Mouse (Mus musculus) forebrain, embryonic 11.5 days (tissue): ENCODE measurements around the gene 4933430I17Rik. TPM values are rescaled to one million over a fixed set of nuclear protein-coding genes. Genes with fewer than 3 reads are reported as not detected.
"Not testable (repeated sequence)": the region's sequence is repeated elsewhere in the genome, so short reads cannot be mapped to it uniquely, and the experiment has no call there.

Experiments used
- ATAC-seq: fragments of 200-750 bp; cut with Nextera tagmentation; replicated peaks from 2 replicates; pipeline ENCODE4 v1.8.0; 2017; ENCODE audit warnings: moderate TSS enrichment; ENCODE audit not compliant: low FRiP score
- DNase-seq: peaks from one replicate; pipeline ENCODE4 v3.0.0-alpha.2; 2017; ENCODE audit warnings: low spot score
- H3K27ac ChIP-seq: fragments of 300-500 bp; sonication (generic); 2 replicates; pipeline ENCODE4 v1.5.1; 2014; ENCODE audit warnings: low read depth, low read length
- H3K27me3 ChIP-seq: fragments of 300-500 bp; sonication (generic); 2 replicates; pipeline ENCODE4 v1.6.1; 2014; ENCODE audit warnings: mild to moderate bottlenecking, low read length, mixed read lengths; ENCODE audit not compliant: control insufficient read depth, insufficient read depth
- H3K36me3 ChIP-seq: fragments of 300-500 bp; sonication (generic); 2 replicates; pipeline ENCODE4 v1.6.1; 2014; ENCODE audit warnings: mild to moderate bottlenecking, low read length, moderate library complexity, mixed read lengths; ENCODE audit not compliant: control insufficient read depth, insufficient read depth
- H3K4me1 ChIP-seq: fragments of 300-500 bp; sonication (generic); replicated peaks from 2 replicates; pipeline ENCODE4 v1.6.1; 2014; ENCODE audit warnings: low read length, mixed read lengths; ENCODE audit not compliant: control insufficient read depth, insufficient read depth
- H3K4me2 ChIP-seq: fragments of 300-500 bp; sonication (generic); 2 replicates; pipeline ENCODE4 v1.6.1; 2014; ENCODE audit warnings: low read depth, mild to moderate bottlenecking, low read length, moderate library complexity, mixed read lengths; ENCODE audit not compliant: severe bottlenecking
- H3K4me3 ChIP-seq: fragments of 300-500 bp; sonication (generic); 2 replicates; pipeline ENCODE4 v1.5.1; 2014; ENCODE audit warnings: low read depth, low read length
- H3K9ac ChIP-seq: fragments of 300-500 bp; sonication (generic); 2 replicates; pipeline ENCODE4 v1.6.1; 2014; ENCODE audit warnings: low read length
- H3K9me3 ChIP-seq: fragments of 300-500 bp; sonication (generic); 2 replicates; pipeline ENCODE4 v1.6.1; 2016; ENCODE audit warnings: low read length, mixed read lengths; ENCODE audit not compliant: control insufficient read depth
- WGBS: fragments of 180-500 bp; shearing (Covaris S2); extraction: QIAGEN DNeasy Blood & Tissue Kit; methylation state at CpG from one replicate; pipeline ENCODE4 v1.1.7; 2014; 5-methylcytosine and 5-hydroxymethylcytosine counted together
- polyA plus RNA-seq: library from polyadenylated mRNA; unstranded; fragments of >200 nt; fragmentation: Nextera tagmentation; extraction: Ambion mirVana; gene quantifications from 2 replicates; pipeline ENCODE4 v1.2.1, GENCODE M21; 2014

The 4933430I17Rik gene
- 1.1 and 1.8 TPM in 2 replicates for polyA plus RNA-seq

GRCm38 (mm10) chr4:62524651-62525488, at the start of gene 4933430I17Rik, which contains the start of gene Pole3:
Gene 4933430I17Rik (plus strand): TSS chr4:62525369.
Gene Pole3 (minus strand): TSS chr4:62525068.
- Histone ChIP-seq H3K4me1 (peaks cover 5% of the 10 kb centered on the region; the same call in 1 of the 2 replicates), H3K9me3 (no peaks in the 10 kb centered on the region), H3K27ac (peak within 1 kb of the TSS; percentile 91), H3K4me2 (peak within 1 kb of the TSS; percentile 86), H3K36me3 (no peaks in the 10 kb centered on the region), H3K9ac (peak within 1 kb of the TSS; percentile 85), H3K27me3 (no peaks in the 10 kb centered on the region), H3K4me3 (peak within 1 kb of the TSS; percentile 84)
- peak; percentile 98 for DNase-seq
- WGBS: under 1% methylated on average over 59 of the region's 59 CpGs
- ATAC-seq: peak; percentile 98

GRCm38 (mm10) chr4:62475793-62476192, 49.4 kb upstream of the 4933430I17Rik start:
- Histone ChIP-seq H3K36me3 (no peaks in the 10 kb centered on the region), H3K9ac (no peak overlapping the region), H3K27me3 (peaks cover 16% of the 10 kb centered on the region), H3K4me3 (no peak overlapping the region), H3K4me2 (no peak overlapping the region), H3K9me3 (no peaks in the 10 kb centered on the region), H3K4me1 (no peaks in the 10 kb centered on the region; the same call in 1 of the 2 replicates), H3K27ac (no peak overlapping the region)
- DNase-seq (no peak), ATAC-seq (no peak)
- WGBS: 91% methylated on average over 6 of the region's 6 CpGs

- no peak for ATAC-seq
- no peak overlapping the region for H3K9ac ChIP-seq
- no peak overlapping the region for H3K4me3 ChIP-seq
- no peaks in the 10 kb centered on the region for H3K36me3 ChIP-seq
- no peak overlapping the region for H3K4me2 ChIP-seq
- no peak overlapping the region for H3K27ac ChIP-seq
- DNase-seq: no peak
- H3K27me3 ChIP-seq: peaks cover 20% of the 10 kb centered on the region
- no peaks in the 10 kb centered on the region; the same call in 1 of the 2 replicates for H3K4me1 ChIP-seq
- no peaks in the 10 kb centered on the region for H3K9me3 ChIP-seq
- 89% methylated on average over 6 of the region's 6 CpGs for whole genome bisulfite sequencing
Observed at GRCm38 (mm10) chr4:62477542-62478244, 47.5 kb upstream of the 4933430I17Rik start.

GRCm38 (mm10) chr4:62479593-62479936, 45.6 kb upstream of the 4933430I17Rik start:
- Histone ChIP-seq H3K27me3 (peaks cover 20% of the 10 kb centered on the region), H3K4me3 (peak overlapping the region; percentile 37), H3K4me2 (peak overlapping the region; percentile 75)
- H3K9ac ChIP-seq, H3K36me3 ChIP-seq, ATAC-seq, DNase-seq, H3K27ac ChIP-seq, H3K9me3 ChIP-seq, H3K4me1 ChIP-seq: not testable (repeated sequence)
- WGBS: 15% methylated on average over 11 of the region's 11 CpGs

- 2% methylated on average over 70 of the region's 71 CpGs for WGBS
- DNase-seq: peak; percentile 68
- Histone ChIP-seq H3K27me3 (peaks cover 20% of the 10 kb centered on the region), H3K36me3 (no peaks in the 10 kb centered on the region), H3K4me3 (peak within 1 kb of the TSS; percentile 37), H3K4me1 (no peaks in the 10 kb centered on the region; the same call in 1 of the 2 replicates), H3K9me3 (no peaks in the 10 kb centered on the region), H3K27ac (no peak within 1 kb of the TSS), H3K4me2 (peak within 1 kb of the TSS; percentile 75), H3K9ac (no peak within 1 kb of the TSS; the same call in 1 of the 2 replicates)
- peak; percentile 75 for ATAC-seq
Observed at GRCm38 (mm10) chr4:62479937-62480708, 45.0 kb upstream of the 4933430I17Rik start, which contains the start of gene Bspry. Gene Bspry (plus strand): TSS chr4:62480053.

GRCm38 (mm10) chr4:62480709-62481605, 44.2 kb upstream of the 4933430I17Rik start:
- DNase-seq: no peak
- Histone ChIP-seq H3K9me3 (no peaks in the 10 kb centered on the region), H3K9ac (no peak overlapping the region), H3K4me2 (no peak overlapping the region), H3K36me3 (no peaks in the 10 kb centered on the region), H3K27ac (no peak overlapping the region), H3K4me3 (no peak overlapping the region), H3K4me1 (no peaks in the 10 kb centered on the region; the same call in 1 of the 2 replicates), H3K27me3 (peaks cover 20% of the 10 kb centered on the region)
- 53% methylated on average over 10 of the region's 10 CpGs for WGBS
- ATAC-seq: 0 out of 2 replicates have a peak, but pooled peaks have one; percentile 21

GRCm38 (mm10) chr4:62484928-62485327, 40.2 kb upstream of the 4933430I17Rik start:
- WGBS: 90% methylated on average over 3 of the region's 3 CpGs
- Histone ChIP-seq H3K9ac (no peak overlapping the region), H3K27ac (no peak overlapping the region), H3K4me1 (no peaks in the 10 kb centered on the region; the same call in 1 of the 2 replicates), H3K27me3 (peaks cover 12% of the 10 kb centered on the region), H3K9me3 (no peaks in the 10 kb centered on the region), H3K36me3 (no peaks in the 10 kb centered on the region), H3K4me3 (no peak overlapping the region), H3K4me2 (no peak overlapping the region)
- no peak for DNase-seq
- no peak for ATAC-seq
